Mouse (Mus musculus) kidney, adult 2 months (tissue): Measurements from ENCODE around the gene Gipc3.

Source experiments
- CTCF ChIP-seq: fragments of 200-500 bp; conservative IDR thresholded peaks from 2 replicates; pipeline ENCODE4 v1.5.1; 2011; ENCODE audit warnings: low read depth, mild to moderate bottlenecking, control low read depth, low read length, moderate library complexity, mixed read lengths; ENCODE audit not compliant: insufficient read depth, insufficient read length
- POLR2A ChIP-seq: fragments of 200-500 bp; IDR thresholded peaks from one replicate; pipeline ENCODE4 v1.6.1; 2011; ENCODE audit warnings: low read depth, low read length, control low read depth

GRCm38 (mm10) chr10:81382039-81382438 is 39.0 kb upstream of the Gipc3 start:
- TF ChIP-seq CTCF (no peak), POLR2A (no peak)
